Mouse (Mus musculus): ENCODE data around the gene Ier5l.

GRCm38 (mm10) chr2:30490384-30490783 lies 16.4 kb upstream of the Ier5l start:
- no peak for TF ChIP-seq POLR2A (IDR thresholded peaks at IDR 0.05; ENCODE audit: borderline replicate concordance, extremely low read depth, low read depth, low read length)
- TF ChIP-seq CTCF (IDR thresholded peaks at IDR 0.05; ENCODE audit: insufficient read depth, low read length): no peak
